Mouse (Mus musculus) small intestine, adult 10 weeks (tissue): Measurements from ENCODE around the gene Kcnj3. TPM values are rescaled to one million over a fixed set of nuclear protein-coding genes. Genes with fewer than 3 reads are reported as not detected.

Experiments used
- polyA plus RNA-seq: library from polyadenylated mRNA; stranded (reverse); fragments of 350-450 nt; fragmentation: Illumina TruSeq; extraction: RNeasy Lipid Tissue Mini Kit (QIAGEN cat#74804); gene quantifications from one replicate; pipeline ENCODE4 v1.2.3, GENCODE M21; 2014; ENCODE audit warnings: low replicate concordance

The Kcnj3 gene
- polyA plus RNA-seq: 2.0 TPM

GRCm38 (mm10) chr2:55435721-55436260, at the start of gene Kcnj3:
Gene Kcnj3 (plus strand): TSS chr2:55435970.

